Mouse (Mus musculus) kidney, embryonic 16.5 days (tissue): ENCODE measurements around the gene Tubg2. TPM values are rescaled to one million over a fixed set of nuclear protein-coding genes. Genes with fewer than 3 reads are reported as not detected.
A peak's percentile ranks its signal among the peaks of the same experiment; 100 is the strongest.
"Not testable (repeated sequence)": the region's sequence is repeated elsewhere in the genome, so short reads cannot be mapped to it uniquely, and the experiment has no call there.

Source experiments
- ATAC-seq: fragments of 200-750 bp; cut with Nextera tagmentation; 2 replicates; pipeline ENCODE4 v1.8.0; 2017; ENCODE audit warnings: moderate TSS enrichment; ENCODE audit not compliant: low FRiP score, low TSS enrichment
- H3K27ac ChIP-seq: fragments of 300-500 bp; sonication (generic); 2 replicates; pipeline ENCODE4 v1.5.1; 2014; ENCODE audit warnings: low read length
- H3K27me3 ChIP-seq: fragments of 300-500 bp; sonication (generic); 2 replicates; pipeline ENCODE4 v1.6.1; 2014; ENCODE audit warnings: low read length, control low read depth, mixed read lengths; ENCODE audit not compliant: insufficient read depth
- H3K36me3 ChIP-seq: fragments of 300-500 bp; sonication (generic); 2 replicates; pipeline ENCODE4 v1.6.1; 2014; ENCODE audit warnings: low read length, control low read depth, mixed read lengths; ENCODE audit not compliant: insufficient read depth
- H3K4me1 ChIP-seq: fragments of 300-500 bp; sonication (generic); 2 replicates; pipeline ENCODE4 v1.6.1; 2014; ENCODE audit warnings: low read length, control low read depth, mixed read lengths; ENCODE audit not compliant: insufficient read depth
- H3K4me2 ChIP-seq: fragments of 300-500 bp; sonication (generic); replicated peaks from 2 replicates; pipeline ENCODE4 v1.6.1; 2014; ENCODE audit warnings: low read depth, low read length
- H3K4me3 ChIP-seq: fragments of 300-500 bp; sonication (generic); 2 replicates; pipeline ENCODE4 v1.5.1; 2014; ENCODE audit warnings: mild to moderate bottlenecking, low read length
- H3K9ac ChIP-seq: fragments of 300-500 bp; sonication (generic); replicated peaks from 2 replicates; pipeline ENCODE4 v1.6.1; 2014; ENCODE audit warnings: low read length
- H3K9me3 ChIP-seq: fragments of 300-500 bp; sonication (generic); 2 replicates; pipeline ENCODE4 v1.6.1; 2016; ENCODE audit warnings: low read length, control low read depth
- WGBS: fragments of 180-500 bp; shearing (Covaris S2); extraction: QIAGEN DNeasy Blood & Tissue Kit; methylation state at CpG from one replicate; pipeline ENCODE4 v1.1.7; 2014; 5-methylcytosine and 5-hydroxymethylcytosine counted together
- polyA plus RNA-seq: library from polyadenylated mRNA; unstranded; fragments of >200 nt; fragmentation: Nextera tagmentation; extraction: Ambion mirVana; gene quantifications from 2 replicates; pipeline ENCODE4 v1.2.1, GENCODE M21; 2015

The Tubg2 gene
- polyA plus RNA-seq, 1 experiment from 2014 or later, result 4.2 TPM

- Histone ChIP-seq H3K4me1 (peaks cover 38% of the 10 kb centered on the region), H3K9me3 (no peaks in the 10 kb centered on the region), H3K4me3 (peak overlapping the region; percentile 96), H3K27ac (peak overlapping the region; percentile 93), H3K36me3 (peaks cover 17% of the 10 kb centered on the region; the same call in 1 of the 2 replicates), H3K27me3 (no peaks in the 10 kb centered on the region), H3K4me2 (peak overlapping the region; percentile 95), H3K9ac (peak overlapping the region; percentile 81)
- 19% methylated on average over 19 of the region's 19 CpGs for WGBS
- no peak for ATAC-seq
These were observed 35.0 kb upstream of the Tubg2 start for GRCm38 (mm10) chr11:101120545-101121188.

GRCm38 (mm10) chr11:101124494-101124893 lies 31.2 kb upstream of the Tubg2 start:
- H3K27me3 ChIP-seq, H3K27ac ChIP-seq: not testable (repeated sequence)

GRCm38 (mm10) chr11:101125008-101125407 lies 30.7 kb upstream of the Tubg2 start:
- not testable (repeated sequence) for ATAC-seq, H3K9me3 ChIP-seq, H3K4me3 ChIP-seq, H3K4me2 ChIP-seq, H3K9ac ChIP-seq, H3K27me3 ChIP-seq, H3K27ac ChIP-seq
- Histone ChIP-seq H3K36me3 (peaks cover 30% of the 10 kb centered on the region), H3K4me1 (peaks cover 14% of the 10 kb centered on the region)
- WGBS, result over 99% methylated on average over 7 of the region's 9 CpGs

More at GRCm38 (mm10) chr11:101124494-101124893, 31.2 kb upstream of the Tubg2 start:
- 93% methylated on average over 8 of the region's 8 CpGs for WGBS
- Histone ChIP-seq H3K36me3 (peaks cover 30% of the 10 kb centered on the region), H3K4me1 (peaks cover 13% of the 10 kb centered on the region)
- not testable (repeated sequence) for H3K9me3 ChIP-seq, H3K4me3 ChIP-seq, H3K4me2 ChIP-seq, ATAC-seq, H3K9ac ChIP-seq

- ATAC-seq, result no peak
- Histone ChIP-seq H3K9ac (no peak overlapping the region), H3K4me1 (peaks cover 2% of the 10 kb centered on the region; the same call in 1 of the 2 replicates), H3K27me3 (no peaks in the 10 kb centered on the region), H3K36me3 (peaks cover 30% of the 10 kb centered on the region), H3K27ac (no peak overlapping the region), H3K4me2 (no peak overlapping the region), H3K9me3 (peaks cover 11% of the 10 kb centered on the region), H3K4me3 (no peak overlapping the region)
- 94% methylated on average over 1 of the region's 1 CpGs for WGBS
These were observed 28.6 kb upstream of the Tubg2 start for GRCm38 (mm10) chr11:101127075-101127474.

GRCm38 (mm10) chr11:101128996-101129577 lies 26.6 kb upstream of the Tubg2 start:
- Histone ChIP-seq H3K4me1 (peaks cover 2% of the 10 kb centered on the region; the same call in 1 of the 2 replicates), H3K4me2 (no peak overlapping the region), H3K27ac (no peak overlapping the region), H3K4me3 (no peak overlapping the region), H3K9ac (no peak overlapping the region), H3K9me3 (peaks cover 11% of the 10 kb centered on the region), H3K27me3 (no peaks in the 10 kb centered on the region), H3K36me3 (peaks cover 15% of the 10 kb centered on the region)
- ATAC-seq, result no peak
- 80% methylated on average over 11 of the region's 11 CpGs for WGBS

- no peak for ATAC-seq
- no peak overlapping the region for H3K4me3 ChIP-seq
- H3K4me2 ChIP-seq, result no peak overlapping the region
- H3K9me3 ChIP-seq, result peaks cover 11% of the 10 kb centered on the region
- peaks cover 14% of the 10 kb centered on the region for H3K36me3 ChIP-seq
- H3K4me1 ChIP-seq, result peaks cover 6% of the 10 kb centered on the region; the same call in 1 of the 2 replicates
- WGBS, result 39% methylated on average over 18 of the region's 18 CpGs
- H3K27me3 ChIP-seq, result no peaks in the 10 kb centered on the region
- H3K27ac ChIP-seq, result no peak overlapping the region
- no peak overlapping the region for H3K9ac ChIP-seq
These were observed 25.5 kb upstream of the Tubg2 start for GRCm38 (mm10) chr11:101130056-101130756.

GRCm38 (mm10) chr11:101131187-101131586 lies 24.5 kb upstream of the Tubg2 start:
- Histone ChIP-seq H3K27ac (no peak overlapping the region), H3K9ac (no peak overlapping the region), H3K9me3 (peaks cover 11% of the 10 kb centered on the region), H3K4me3 (no peak overlapping the region), H3K4me2 (no peak overlapping the region), H3K4me1 (peaks cover 6% of the 10 kb centered on the region; the same call in 1 of the 2 replicates), H3K27me3 (no peaks in the 10 kb centered on the region), H3K36me3 (peaks cover 7% of the 10 kb centered on the region)
- no peak for ATAC-seq
- WGBS, result 94% methylated on average over 2 of the region's 2 CpGs

- no peak for ATAC-seq
- Histone ChIP-seq H3K9ac (no peak overlapping the region), H3K27ac (no peak overlapping the region), H3K4me2 (no peak overlapping the region), H3K9me3 (peaks cover 8% of the 10 kb centered on the region), H3K27me3 (no peaks in the 10 kb centered on the region), H3K36me3 (peaks cover 2% of the 10 kb centered on the region), H3K4me1 (peaks cover 6% of the 10 kb centered on the region; the same call in 1 of the 2 replicates), H3K4me3 (no peak overlapping the region)
- 90% methylated on average over 6 of the region's 6 CpGs for WGBS
These were observed 24.0 kb upstream of the Tubg2 start for GRCm38 (mm10) chr11:101131701-101132100.

GRCm38 (mm10) chr11:101133037-101133436 lies 22.7 kb upstream of the Tubg2 start:
- no peak overlapping the region for H3K4me3 ChIP-seq
- 55% methylated on average over 12 of the region's 12 CpGs for WGBS
- no peak overlapping the region for H3K9ac ChIP-seq
- no peaks in the 10 kb centered on the region for H3K36me3 ChIP-seq
- no peak overlapping the region for H3K4me2 ChIP-seq
- ATAC-seq, result no peak
- H3K27me3 ChIP-seq, result no peaks in the 10 kb centered on the region
- peaks cover 6% of the 10 kb centered on the region; the same call in 1 of the 2 replicates for H3K4me1 ChIP-seq
- H3K27ac ChIP-seq, result no peak overlapping the region
- peaks cover 4% of the 10 kb centered on the region for H3K9me3 ChIP-seq
